Mouse (Mus musculus): ENCODE data around the gene Nceh1. TPM values are rescaled to one million over a fixed set of nuclear protein-coding genes. Genes with fewer than 3 reads are reported as not detected.

Nceh1 gene
- total and polyA plus RNA-seq, 2 experiments from 2014 or later: 30.2 to 33.6 TPM

DNA sequence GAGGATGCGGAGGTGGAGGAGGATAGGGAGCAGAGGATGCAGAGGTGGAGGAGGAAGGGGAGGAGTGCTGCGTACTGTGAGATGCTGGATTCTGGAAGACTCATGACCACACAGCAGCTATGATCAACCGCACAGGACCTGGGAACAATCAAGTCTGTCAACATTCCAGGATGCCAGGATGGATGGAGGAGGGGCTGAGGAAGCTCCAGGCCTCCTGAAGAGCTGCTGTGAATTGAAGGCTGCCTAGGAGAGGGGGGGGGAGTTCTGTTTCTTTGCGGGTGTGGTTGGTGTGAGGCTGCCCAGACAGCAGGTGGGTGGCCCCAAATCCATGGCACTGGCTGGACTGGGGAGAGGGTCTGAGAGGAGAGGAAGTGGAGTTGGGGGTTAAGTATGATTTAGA lies 23.9 kb upstream of the Nceh1 start:
- Histone ChIP-seq H3K27ac (ENCODE audit: low read depth, low read length) (no peak overlapping the region), H3K4me2 (ENCODE audit: low read depth, low read length, poor library complexity, severe bottlenecking) (no peak overlapping the region), H3K4me3 (ENCODE audit: low read depth, low read length) (no peak overlapping the region), H3K36me3 (ENCODE audit: insufficient read depth, low read length) (no peaks in the 10 kb centered on the region), H3K4me1 (ENCODE audit: insufficient read depth, low read length) (no peaks in the 10 kb centered on the region), H3K27me3 (ENCODE audit: insufficient read depth, low read length) (no peaks in the 10 kb centered on the region), H3K9ac (replicated peaks; ENCODE audit: low read length, poor library complexity, severe bottlenecking) (no peak overlapping the region), H3K9me3 (ENCODE audit: low read length) (no peaks in the 10 kb centered on the region)
- ATAC-seq (ENCODE audit: low FRiP score): no peak
- no peak for TF ChIP-seq CTCF (IDR thresholded peaks at IDR 0.05)
- WGBS: 59% methylated on average over 4 of the region's 4 CpGs
- no peak for DNase-seq (ENCODE audit: low spot score)

DNA sequence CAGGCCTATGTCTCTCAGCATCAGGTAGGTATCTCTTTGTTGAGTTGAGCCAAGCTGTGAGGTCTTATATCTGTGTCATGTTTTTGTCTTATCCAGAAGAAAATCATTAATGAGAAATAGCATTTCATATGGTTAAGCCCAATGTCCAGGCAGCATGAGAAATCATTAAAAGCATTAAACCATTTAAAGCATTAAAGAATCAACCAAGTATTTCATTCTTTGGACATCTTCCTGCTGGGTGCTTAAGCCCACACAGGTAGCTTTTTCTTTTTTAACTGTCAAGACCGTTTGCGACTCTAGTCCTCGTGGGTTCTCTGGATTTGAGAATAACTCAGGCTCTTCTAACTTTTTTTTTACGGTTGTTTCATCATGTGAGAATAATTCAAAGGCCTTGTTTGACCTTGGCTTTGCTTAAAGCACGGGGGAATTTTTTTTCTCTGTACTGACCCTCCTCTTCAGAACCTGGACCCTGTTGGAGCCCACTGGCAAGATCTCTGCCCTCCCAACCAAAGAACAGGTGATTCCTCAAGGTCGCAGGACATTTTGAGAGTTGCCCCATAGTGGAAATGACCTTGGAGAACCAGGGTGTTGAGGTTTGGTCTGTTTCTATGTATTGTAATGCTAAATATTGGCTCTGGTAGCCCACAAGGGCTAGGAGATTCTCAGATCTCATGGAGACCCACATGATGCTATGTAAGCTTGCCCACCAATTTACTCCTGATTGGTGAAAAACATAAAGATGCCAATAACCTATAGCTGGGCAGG lies 20.9 kb upstream of the Nceh1 start:
- H3K36me3 ChIP-seq (ENCODE audit: insufficient read depth, low read length): no peaks in the 10 kb centered on the region
- ATAC-seq (ENCODE audit: low FRiP score) (no peak), DNase-seq (ENCODE audit: low spot score) (no peak)
- no peak overlapping the region for H3K4me2 ChIP-seq (ENCODE audit: low read depth, low read length, poor library complexity, severe bottlenecking)
- H3K9me3 ChIP-seq (ENCODE audit: low read length): no peaks in the 10 kb centered on the region
- TF ChIP-seq CTCF (IDR thresholded peaks at IDR 0.05): no peak
- H3K4me1 ChIP-seq (ENCODE audit: insufficient read depth, low read length): no peaks in the 10 kb centered on the region
- H3K4me3 ChIP-seq (ENCODE audit: low read depth, low read length): no peak overlapping the region
- no peaks in the 10 kb centered on the region for H3K27me3 ChIP-seq (ENCODE audit: insufficient read depth, low read length)
- no peak overlapping the region for H3K27ac ChIP-seq (ENCODE audit: low read depth, low read length)
- 86% methylated on average over 6 of the region's 6 CpGs for WGBS
- H3K9ac ChIP-seq (replicated peaks; ENCODE audit: low read length, poor library complexity, severe bottlenecking): no peak overlapping the region

- 65% methylated on average over 2 of the region's 2 CpGs for WGBS
- DNase-seq (ENCODE audit: low spot score) (no peak), ATAC-seq (ENCODE audit: low FRiP score) (no peak)
- H3K9ac ChIP-seq (replicated peaks; ENCODE audit: low read length, poor library complexity, severe bottlenecking): no peak overlapping the region
- H3K9me3 ChIP-seq (ENCODE audit: low read length): no peaks in the 10 kb centered on the region
- no peak for TF ChIP-seq CTCF (IDR thresholded peaks at IDR 0.05)
- H3K27ac ChIP-seq (ENCODE audit: low read depth, low read length): no peak overlapping the region
- no peak overlapping the region for H3K4me3 ChIP-seq (ENCODE audit: low read depth, low read length)
- H3K4me1 ChIP-seq (ENCODE audit: insufficient read depth, low read length): no peaks in the 10 kb centered on the region
- H3K4me2 ChIP-seq (ENCODE audit: low read depth, low read length, poor library complexity, severe bottlenecking): no peak overlapping the region
- no peaks in the 10 kb centered on the region for H3K36me3 ChIP-seq (ENCODE audit: insufficient read depth, low read length)
- H3K27me3 ChIP-seq (ENCODE audit: insufficient read depth, low read length): no peaks in the 10 kb centered on the region
These were observed 20.4 kb upstream of the Nceh1 start for GRCm38 (mm10) chr3:27162410-27162804.

DNA sequence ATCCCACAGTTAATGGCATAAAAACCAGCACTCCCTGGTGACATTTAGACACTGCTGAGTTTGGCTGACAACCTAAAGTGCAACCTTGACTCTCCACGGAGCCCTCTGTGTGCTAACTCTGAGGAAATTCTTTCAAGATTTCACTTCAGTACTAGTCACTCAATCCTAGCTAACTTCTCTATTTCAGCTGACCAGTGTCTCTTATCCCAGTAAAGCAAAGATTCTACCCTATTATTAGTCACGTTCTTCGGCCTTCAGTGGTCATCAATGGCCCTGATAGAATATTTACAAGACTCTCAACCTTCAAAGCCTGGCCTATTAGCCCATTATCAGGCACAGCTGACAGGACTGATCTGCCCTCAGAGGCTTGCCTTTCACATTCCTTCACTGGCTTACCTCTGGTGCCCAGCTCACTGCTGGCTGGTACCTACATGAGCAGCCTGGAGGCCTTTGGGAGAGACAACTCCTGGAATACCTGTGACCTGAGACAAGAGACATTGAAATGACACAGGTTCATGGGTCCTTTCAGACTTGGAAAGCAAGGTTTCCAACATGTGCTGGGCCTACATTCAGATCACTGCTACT lies 17.2 kb upstream of the Nceh1 start:
- Histone ChIP-seq H3K4me2 (ENCODE audit: low read depth, low read length, poor library complexity, severe bottlenecking) (no peak overlapping the region), H3K4me1 (ENCODE audit: insufficient read depth, low read length) (no peaks in the 10 kb centered on the region), H3K4me3 (ENCODE audit: low read depth, low read length) (no peak overlapping the region), H3K9ac (replicated peaks; ENCODE audit: low read length, poor library complexity, severe bottlenecking) (no peak overlapping the region), H3K27ac (ENCODE audit: low read depth, low read length) (no peak overlapping the region), H3K36me3 (ENCODE audit: insufficient read depth, low read length) (no peaks in the 10 kb centered on the region), H3K27me3 (ENCODE audit: insufficient read depth, low read length) (no peaks in the 10 kb centered on the region), H3K9me3 (ENCODE audit: low read length) (no peaks in the 10 kb centered on the region)
- DNase-seq (ENCODE audit: low spot score) (no peak), ATAC-seq (ENCODE audit: low FRiP score) (no peak)
- 89% methylated on average over 3 of the region's 3 CpGs for WGBS
- TF ChIP-seq CTCF (IDR thresholded peaks at IDR 0.05): no peak

DNA sequence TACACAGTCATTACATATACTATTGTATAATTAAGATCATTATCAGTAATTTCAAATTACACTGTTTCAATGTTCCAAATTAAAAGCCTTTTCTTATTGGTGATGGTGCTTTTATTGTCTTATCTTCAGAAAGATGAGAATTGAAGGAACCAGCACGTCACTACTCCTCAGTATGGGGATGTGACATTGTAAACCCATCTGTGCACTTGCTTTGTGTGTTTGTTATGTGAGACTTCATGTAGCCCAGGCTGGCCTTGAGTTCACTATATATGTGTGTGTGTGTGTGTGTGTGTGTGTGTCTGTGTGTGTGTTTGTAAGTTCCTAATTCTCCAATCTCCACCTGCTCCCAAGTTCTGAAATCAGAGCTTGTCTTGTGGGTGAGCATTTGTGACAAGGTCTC lies 12.5 kb upstream of the Nceh1 start:
- no peak overlapping the region for H3K9ac ChIP-seq (replicated peaks; ENCODE audit: low read length, poor library complexity, severe bottlenecking)
- 71% methylated on average over 1 of the region's 1 CpGs for WGBS
- DNase-seq (ENCODE audit: low spot score) (no peak), ATAC-seq (ENCODE audit: low FRiP score) (no peak)
- no peaks in the 10 kb centered on the region for H3K9me3 ChIP-seq (ENCODE audit: low read length)
- H3K4me1 ChIP-seq (ENCODE audit: insufficient read depth, low read length): no peaks in the 10 kb centered on the region
- no peak overlapping the region for H3K27ac ChIP-seq (ENCODE audit: low read depth, low read length)
- H3K27me3 ChIP-seq (ENCODE audit: insufficient read depth, low read length): no peaks in the 10 kb centered on the region
- H3K36me3 ChIP-seq (ENCODE audit: insufficient read depth, low read length): no peaks in the 10 kb centered on the region
- no peak overlapping the region for H3K4me2 ChIP-seq (ENCODE audit: low read depth, low read length, poor library complexity, severe bottlenecking)
- no peak overlapping the region for H3K4me3 ChIP-seq (ENCODE audit: low read depth, low read length)
- TF ChIP-seq CTCF (IDR thresholded peaks at IDR 0.05): no peak

GRCm38 (mm10) chr3:27179711-27180110 lies 3.1 kb upstream of the Nceh1 start:
- Histone ChIP-seq H3K27me3 (ENCODE audit: insufficient read depth, low read length) (no peaks in the 10 kb centered on the region), H3K4me1 (ENCODE audit: insufficient read depth, low read length) (no peaks in the 10 kb centered on the region; the same call in 1 of the 2 replicates), H3K9ac (replicated peaks; ENCODE audit: low read length, poor library complexity, severe bottlenecking) (no peak overlapping the region), H3K4me2 (ENCODE audit: low read depth, low read length, poor library complexity, severe bottlenecking) (no peak overlapping the region), H3K36me3 (ENCODE audit: insufficient read depth, low read length) (no peaks in the 10 kb centered on the region), H3K9me3 (ENCODE audit: low read length) (no peaks in the 10 kb centered on the region), H3K27ac (ENCODE audit: low read depth, low read length) (no peak overlapping the region), H3K4me3 (ENCODE audit: low read depth, low read length) (no peak overlapping the region)
- WGBS: 88% methylated on average over 8 of the region's 8 CpGs
- ATAC-seq (ENCODE audit: low FRiP score): no peak
- TF ChIP-seq CTCF (IDR thresholded peaks at IDR 0.05): no peak
- no peak for DNase-seq (ENCODE audit: low spot score)

All from midbrain, postnatal 0 days (tissue).